Mouse (Mus musculus): Measurements from ENCODE around the gene Zfp105. TPM values are rescaled to one million over a fixed set of nuclear protein-coding genes. Genes with fewer than 3 reads are reported as not detected.

Gene Zfp105
- polyA plus RNA-seq (2017; shearing (Covaris generic)), result 0.12 TPM

GRCm38 (mm10) chr9:122922936-122923381 is at the start of gene Zfp105:
Gene Zfp105, plus strand, starts transcription at chr9:122923072.

GRCm38 (mm10) chr9:122885385-122885784 is 37.5 kb upstream of the Zfp105 start, which contains the start of gene Zkscan7:
Gene Zkscan7, plus strand, starts transcription at chr9:122885685.

GRCm38 (mm10) chr9:122950643-122951475 is 28.0 kb downstream of the Zfp105 start, which contains the start of the genes 1110059G10Rik and Kif15:
Gene 1110059G10Rik, minus strand, starts transcription at chr9:122951000.
Gene Kif15, plus strand, starts transcription at chr9:122951046.

Other genes with a start within 250 kb of the Zfp105 start
- not detected for gene Topaz1, start 175.7 kb upstream of the Zfp105 start, polyA plus RNA-seq (2017; shearing (Covaris generic))
- gene Tcaim, start 117.5 kb upstream of the Zfp105 start, polyA plus RNA-seq (2017; shearing (Covaris generic)), result 17.1 TPM
- 2.1 TPM for gene Gm35549, start 79.0 kb upstream of the Zfp105 start, polyA plus RNA-seq (2017; shearing (Covaris generic))
- 64.9 TPM for gene Zfp445, start 57.1 kb upstream of the Zfp105 start, polyA plus RNA-seq (2017; shearing (Covaris generic))
- 6.6 TPM for gene Zkscan7, start 37.4 kb upstream of the Zfp105 start, polyA plus RNA-seq (2017; shearing (Covaris generic))
- 31.6 TPM for gene 1110059G10Rik, start 27.9 kb downstream of the Zfp105 start, polyA plus RNA-seq (2017; shearing (Covaris generic))
- 3.4 TPM for gene Kif15, start 28.0 kb downstream of the Zfp105 start, polyA plus RNA-seq (2017; shearing (Covaris generic))
- 32.5 TPM for gene Tmem42, start 98.3 kb downstream of the Zfp105 start, polyA plus RNA-seq (2017; shearing (Covaris generic))
- 1.2 TPM for gene Tgm4, start 111.7 kb downstream of the Zfp105 start, polyA plus RNA-seq (2017; shearing (Covaris generic))
- gene Zdhhc3, start 190.1 kb downstream of the Zfp105 start, polyA plus RNA-seq (2017; shearing (Covaris generic)), result 70.2 TPM
- gene Exosc7, start 190.1 kb downstream of the Zfp105 start, polyA plus RNA-seq (2017; shearing (Covaris generic)), result 96.9 TPM
- 0.42 TPM for gene Clec3b, start 227.9 kb downstream of the Zfp105 start, polyA plus RNA-seq (2017; shearing (Covaris generic))

All from CD4-positive, CD25-positive, alpha-beta regulatory T cell (primary cell).